24 mouse cellular contexts compared by ENCODE assay signal in the genomic region with DNA sequence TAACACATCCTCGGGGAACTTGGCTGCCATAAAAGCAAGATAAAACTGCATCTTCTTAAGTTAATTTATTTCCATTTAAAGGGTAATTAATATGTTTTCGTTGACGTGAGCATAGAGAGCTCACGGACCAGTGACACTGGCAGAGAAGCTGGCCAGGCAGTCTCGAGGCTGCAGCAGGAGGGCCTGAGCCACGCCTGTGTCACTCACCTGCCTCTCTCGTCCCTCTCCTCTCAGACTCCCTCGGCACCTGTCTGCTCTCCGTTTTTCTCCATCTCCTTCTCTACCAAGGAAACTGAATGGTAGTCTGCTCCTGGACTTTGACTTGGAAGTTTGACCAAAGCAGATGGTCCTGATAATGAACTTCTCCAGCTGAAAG.
DNase-seq lines count a peak whose midpoint lies in the region; ATAC-seq and TF ChIP-seq lines count a peak whose summit lies in the region.
"Had no signal": no experiment of that assay in that cellular context is flagged by ENCODE, and none has a peak within 500 bp of the region (broad histone marks: within the 10 kb centered on the region; RNA-seq: fewer than 3 reads in every experiment).

No protein-coding gene starts in this region.

- ATAC-seq in forebrain, embryonic 14.5 days: peak; percentile 73
- no peak for ATAC-seq in forebrain, embryonic 12.5 days (ENCODE audit: low FRiP score)
- ATAC-seq in stomach, embryonic 15.5 days (ENCODE audit: insufficient read depth, low FRiP score, low read depth): no peak
- ATAC-seq in stomach, postnatal 0 days (ENCODE audit: low FRiP score, low TSS enrichment): no peak
- ATAC-seq: lung, postnatal 0 days; Patski had no signal

- no peak overlapping the region for H3K4me2 ChIP-seq in forebrain, embryonic 14.5 days (ENCODE audit: low read length)
- H3K4me2 ChIP-seq in forebrain, embryonic 12.5 days: no peak overlapping the region
- no peak overlapping the region for H3K4me2 ChIP-seq in stomach, embryonic 15.5 days
- no peak overlapping the region for H3K4me2 ChIP-seq in stomach, postnatal 0 days (replicated peaks; ENCODE audit: low read depth)
- H3K4me2 ChIP-seq: embryonic facial prominence, embryonic 12.5 days; hindbrain, embryonic 13.5 days; limb, embryonic 15.5 days; liver, embryonic 13.5 days; midbrain, embryonic 12.5 days had no signal

- no peak overlapping the region; the same call in 1 of the 2 replicates for H3K27ac ChIP-seq in forebrain, embryonic 14.5 days (ENCODE audit: low read depth, low read length)
- H3K27ac ChIP-seq in forebrain, embryonic 12.5 days: no peak overlapping the region
- no peak overlapping the region for H3K27ac ChIP-seq in heart, embryonic 10.5 days
- 0 out of 2 replicates have a peak overlapping the region, but pooled peaks have one; percentile 3 for H3K27ac ChIP-seq in stomach, embryonic 15.5 days
- H3K27ac ChIP-seq in stomach, postnatal 0 days (replicated peaks): no peak overlapping the region
- H3K27ac ChIP-seq: embryonic facial prominence, embryonic 12.5 days; hindbrain, embryonic 13.5 days; layer of hippocampus, adult 2 months; limb, embryonic 15.5 days; liver, embryonic 13.5 days; midbrain, embryonic 12.5 days had no signal

- no peak overlapping the region for H3K9ac ChIP-seq in forebrain, embryonic 14.5 days (ENCODE audit: low read length)
- H3K9ac ChIP-seq in forebrain, embryonic 12.5 days: no peak overlapping the region
- H3K9ac ChIP-seq in stomach, embryonic 15.5 days: no peak overlapping the region
- no peak overlapping the region for H3K9ac ChIP-seq in stomach, postnatal 0 days (ENCODE audit: low read length)
- H3K9ac ChIP-seq: embryonic facial prominence, embryonic 12.5 days; hindbrain, embryonic 13.5 days; limb, embryonic 15.5 days; liver, embryonic 13.5 days; midbrain, embryonic 12.5 days had no signal

- H3K27me3 ChIP-seq in forebrain, embryonic 14.5 days (replicated peaks; ENCODE audit: control insufficient read depth, insufficient read depth, low read length): no peaks in the 10 kb centered on the region
- H3K27me3 ChIP-seq in forebrain, embryonic 12.5 days: no peaks in the 10 kb centered on the region
- H3K27me3 ChIP-seq in heart, embryonic 10.5 days (ENCODE audit: insufficient read depth, poor library complexity, severe bottlenecking): no peaks in the 10 kb centered on the region
- no peaks in the 10 kb centered on the region for H3K27me3 ChIP-seq in stomach, embryonic 15.5 days (replicated peaks)
- no peaks in the 10 kb centered on the region for H3K27me3 ChIP-seq in stomach, postnatal 0 days (ENCODE audit: control insufficient read depth, insufficient read depth, low read length)
- H3K27me3 ChIP-seq: embryonic facial prominence, embryonic 12.5 days; limb, embryonic 15.5 days; liver, embryonic 13.5 days; midbrain, embryonic 12.5 days; Patski had no signal

- H3K4me3 ChIP-seq in forebrain, embryonic 14.5 days (ENCODE audit: low read depth, low read length): no peak overlapping the region
- no peak overlapping the region for H3K4me3 ChIP-seq in forebrain, embryonic 12.5 days (replicated peaks)
- no peak overlapping the region for H3K4me3 ChIP-seq in heart, embryonic 10.5 days
- no peak overlapping the region for H3K4me3 ChIP-seq in stomach, embryonic 15.5 days (replicated peaks)
- H3K4me3 ChIP-seq in stomach, postnatal 0 days (ENCODE audit: low read depth, low read length): no peak overlapping the region
- H3K4me3 ChIP-seq: embryonic facial prominence, embryonic 12.5 days; hindbrain, embryonic 13.5 days; layer of hippocampus, adult 2 months; limb, embryonic 15.5 days; liver, embryonic 13.5 days; megakaryocyte, embryonic 14.5 days; midbrain, embryonic 12.5 days; myocyte had no signal

- TF ChIP-seq EP300 in stomach, postnatal 0 days (optimal IDR thresholded peaks at IDR 0.05): no peak

- WGBS in forebrain, embryonic 14.5 days: 26% methylated on average over 9 of the region's 9 CpGs
- WGBS in forebrain, embryonic 12.5 days: 69% methylated on average over 9 of the region's 9 CpGs
- 63% methylated on average over 9 of the region's 9 CpGs for WGBS in heart, embryonic 10.5 days
- 54% methylated on average over 9 of the region's 9 CpGs for WGBS in stomach, embryonic 15.5 days
- 40% methylated on average over 9 of the region's 9 CpGs for WGBS in stomach, postnatal 0 days

- no peak for DNase-seq in forebrain, embryonic 14.5 days (ENCODE audit: low spot score)
- peak; percentile 33 for DNase-seq in heart, embryonic 10.5 days (ENCODE audit: low spot score)
- no peak for DNase-seq in heart, adult 8-10 months (ENCODE audit: low spot score)
- DNase-seq in stomach, postnatal 0 days (ENCODE audit: low spot score): no peak
- DNase-seq in urinary bladder, postnatal 14 days (ENCODE audit: low spot score): no peak
- DNase-seq in ovary, postnatal 14 days (ENCODE audit: low spot score): no peak
- DNase-seq: cerebellum, adult 11-12 months; embryo, embryonic 11 days; gastrocnemius, postnatal 14 days; liver, embryonic 13.5 days; lung, adult 18-20 months; lung, postnatal 4 days had no signal

- H3K36me3 ChIP-seq in forebrain, embryonic 14.5 days (ENCODE audit: control insufficient read depth, insufficient read depth, low read length): no peaks in the 10 kb centered on the region
- H3K36me3 ChIP-seq in forebrain, embryonic 12.5 days (replicated peaks): no peaks in the 10 kb centered on the region
- H3K36me3 ChIP-seq in heart, embryonic 10.5 days: no peaks in the 10 kb centered on the region
- H3K36me3 ChIP-seq in stomach, embryonic 15.5 days: no peaks in the 10 kb centered on the region
- no peaks in the 10 kb centered on the region for H3K36me3 ChIP-seq in stomach, postnatal 0 days (ENCODE audit: control insufficient read depth, insufficient read depth, low read length)
- H3K36me3 ChIP-seq: embryonic facial prominence, embryonic 12.5 days; G1E; hindbrain, embryonic 13.5 days; limb, embryonic 15.5 days; liver, embryonic 13.5 days; midbrain, embryonic 12.5 days had no signal

- H3K9me3 ChIP-seq in forebrain, embryonic 14.5 days (replicated peaks; ENCODE audit: control insufficient read depth, low read length): no peaks in the 10 kb centered on the region
- no peaks in the 10 kb centered on the region for H3K9me3 ChIP-seq in forebrain, embryonic 12.5 days
- H3K9me3 ChIP-seq in heart, embryonic 10.5 days: no peaks in the 10 kb centered on the region
- no peaks in the 10 kb centered on the region for H3K9me3 ChIP-seq in stomach, embryonic 15.5 days
- no peaks in the 10 kb centered on the region for H3K9me3 ChIP-seq in stomach, postnatal 0 days (ENCODE audit: control insufficient read depth, low read length)
- H3K9me3 ChIP-seq: embryonic facial prominence, embryonic 12.5 days; G1E; hindbrain, embryonic 13.5 days; limb, embryonic 15.5 days; liver, embryonic 13.5 days; midbrain, embryonic 12.5 days had no signal

- no peak for TF ChIP-seq CTCF in stomach, postnatal 0 days (IDR thresholded peaks at IDR 0.05; ENCODE audit: low read depth)

- H3K4me1 ChIP-seq in forebrain, embryonic 14.5 days (ENCODE audit: control insufficient read depth, insufficient read depth, low read length): peaks cover 17% of the 10 kb centered on the region
- H3K4me1 ChIP-seq in forebrain, embryonic 12.5 days: peaks cover 16% of the 10 kb centered on the region
- peaks cover 67% of the 10 kb centered on the region for H3K4me1 ChIP-seq in heart, embryonic 10.5 days
- peaks cover 39% of the 10 kb centered on the region for H3K4me1 ChIP-seq in stomach, embryonic 15.5 days
- peaks cover 12% of the 10 kb centered on the region for H3K4me1 ChIP-seq in stomach, postnatal 0 days (replicated peaks; ENCODE audit: control insufficient read depth, insufficient read depth)
